Mouse (Mus musculus) testis, postnatal 10 days (tissue): ENCODE results near the gene Gse1.

ENCODE experiments used
- DNase-seq: peaks from one replicate; pipeline ENCODE4 v3.0.0; 2021; ENCODE audit warnings: low spot score

Gene Gse1

DNA sequence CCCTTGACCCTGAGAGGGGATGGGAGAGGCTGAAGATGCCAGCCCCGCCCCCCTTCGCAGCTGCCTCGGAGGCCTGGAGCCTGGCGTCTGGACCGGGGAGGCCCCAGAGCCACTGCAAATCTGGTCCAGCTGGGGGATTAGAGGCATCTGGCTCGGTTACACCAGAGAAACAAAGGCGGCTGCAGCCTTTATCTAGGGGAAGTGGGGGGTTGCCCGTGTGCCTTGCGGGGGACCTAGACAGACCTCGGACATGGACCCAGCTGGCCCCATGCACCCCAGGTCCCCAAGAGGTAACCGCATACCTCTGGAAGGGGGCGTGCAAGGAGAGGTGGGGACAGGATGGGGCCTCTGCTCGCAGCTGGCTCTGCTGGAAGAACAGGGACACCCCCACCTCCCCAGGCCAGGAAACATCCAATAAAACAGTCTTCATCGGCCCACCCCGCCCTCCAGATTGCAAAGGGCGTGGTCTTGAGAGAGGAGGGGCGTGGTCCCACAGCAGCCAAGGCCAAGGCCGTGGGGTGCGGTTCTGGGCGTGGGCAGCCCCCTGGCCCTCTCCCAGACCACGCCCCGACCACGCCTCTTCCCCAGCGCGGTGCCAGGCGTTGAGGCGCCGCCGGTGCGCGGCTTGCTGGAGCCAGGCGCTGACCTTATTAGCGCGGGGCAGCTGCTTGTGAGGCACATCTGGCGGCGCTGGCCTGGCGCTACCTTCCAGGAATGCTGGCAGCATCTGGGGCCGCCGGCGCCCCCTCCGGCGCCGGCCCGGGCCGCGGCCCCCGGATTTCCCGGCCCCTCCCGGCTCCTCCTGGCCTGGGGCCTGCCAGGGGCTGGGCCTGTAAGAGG lies 48.0 kb downstream of the Gse1 start:
- peak; percentile 95 for DNase-seq

DNA sequence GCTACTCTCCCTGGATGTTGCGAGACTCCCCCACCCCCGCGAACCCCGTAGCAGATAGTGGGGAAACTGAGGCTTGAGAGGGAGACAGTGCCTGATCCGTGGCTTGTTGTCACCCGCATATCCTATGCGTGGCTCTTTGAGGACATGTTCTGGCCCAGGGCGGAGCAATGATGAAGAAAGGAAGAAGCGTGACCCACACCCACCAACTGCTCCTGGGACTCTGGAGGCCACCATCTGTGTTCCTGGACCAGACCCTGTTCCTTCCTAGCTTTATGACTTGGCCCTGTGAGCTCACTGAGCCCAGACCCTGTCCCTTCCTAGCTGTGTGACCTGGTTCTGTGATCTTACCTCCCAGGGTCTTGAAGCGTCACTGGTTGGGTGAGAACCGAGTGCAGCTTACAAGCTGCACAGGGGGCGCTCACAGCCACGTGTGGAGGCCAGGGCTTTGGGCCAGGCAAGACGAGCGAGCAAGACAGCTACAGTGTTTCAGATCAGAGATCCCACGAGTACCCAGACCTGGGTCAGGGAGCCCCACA lies 48.7 kb downstream of the Gse1 start:
- DNase-seq: peak; percentile 74

GRCm38 (mm10) chr8:120278009-120278408 lies 49.8 kb downstream of the Gse1 start:
- DNase-seq: no peak

DNA sequence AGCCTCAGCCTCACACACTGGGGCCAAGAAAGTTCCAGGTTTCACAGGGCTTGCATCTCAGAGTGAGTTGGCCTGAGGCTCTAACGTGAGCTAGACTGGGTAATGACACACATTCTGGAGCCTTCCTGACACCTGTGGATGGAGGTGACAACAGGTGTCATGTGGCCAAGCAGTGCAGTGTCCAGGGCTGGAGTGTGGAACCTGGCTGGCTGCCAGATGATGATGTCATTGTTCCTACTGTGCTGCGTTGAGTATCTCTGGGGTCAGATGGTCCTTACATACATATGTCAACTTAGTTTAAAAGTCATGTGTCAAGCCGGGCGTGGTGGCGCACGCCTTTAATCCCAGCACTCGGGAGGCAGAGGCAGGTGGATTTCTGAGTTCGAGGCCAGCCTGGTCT lies 51.2 kb downstream of the Gse1 start:
- DNase-seq: peak; percentile 73

DNA sequence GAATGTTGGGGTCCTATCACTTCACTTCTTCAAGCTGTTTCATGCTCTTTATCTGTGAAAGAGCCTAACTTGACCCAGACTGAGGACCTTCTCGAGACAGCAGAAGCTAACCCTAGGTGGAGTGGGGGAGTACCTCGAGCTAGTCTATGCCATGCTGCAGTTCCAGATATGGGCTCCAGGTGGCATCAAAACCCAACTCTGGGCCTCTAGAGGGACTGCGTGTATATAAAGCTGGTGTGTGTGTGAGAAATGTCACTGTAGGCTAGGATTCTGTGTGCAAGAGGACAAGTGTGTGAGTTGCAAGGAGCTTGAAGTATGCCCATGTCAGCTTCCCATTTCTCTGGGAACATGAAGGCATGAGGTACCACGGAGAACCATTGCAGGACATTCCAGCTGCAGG lies 53.2 kb downstream of the Gse1 start:
- DNase-seq: peak; percentile 86

GRCm38 (mm10) chr8:120282465-120282864 lies 54.2 kb downstream of the Gse1 start:
- DNase-seq: no peak

DNA sequence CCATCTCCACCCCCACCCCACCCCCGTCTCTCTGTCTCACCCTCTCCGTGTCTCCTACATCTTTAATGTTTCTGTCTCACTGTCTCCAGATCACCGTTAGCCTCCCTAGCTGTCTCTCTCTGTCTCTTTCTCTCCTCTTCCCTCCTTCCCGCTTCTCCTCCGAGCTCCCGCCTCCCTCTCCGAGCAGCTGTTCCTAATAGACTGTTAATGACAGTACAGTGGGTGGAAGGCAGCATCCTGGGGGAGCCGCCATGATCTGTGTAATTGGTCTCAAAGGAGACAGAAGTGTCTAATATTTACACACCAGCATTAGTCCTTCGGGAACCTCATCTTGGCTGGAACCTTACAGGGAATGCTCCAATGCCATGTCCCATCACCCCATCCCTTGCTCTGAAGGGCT lies 56.0 kb downstream of the Gse1 start:
- no peak for DNase-seq

GRCm38 (mm10) chr8:120285033-120285432 lies 56.8 kb downstream of the Gse1 start:
- no peak for DNase-seq

- no peak for DNase-seq
Measured at GRCm38 (mm10) chr8:120285878-120286277, 57.6 kb downstream of the Gse1 start.

DNA sequence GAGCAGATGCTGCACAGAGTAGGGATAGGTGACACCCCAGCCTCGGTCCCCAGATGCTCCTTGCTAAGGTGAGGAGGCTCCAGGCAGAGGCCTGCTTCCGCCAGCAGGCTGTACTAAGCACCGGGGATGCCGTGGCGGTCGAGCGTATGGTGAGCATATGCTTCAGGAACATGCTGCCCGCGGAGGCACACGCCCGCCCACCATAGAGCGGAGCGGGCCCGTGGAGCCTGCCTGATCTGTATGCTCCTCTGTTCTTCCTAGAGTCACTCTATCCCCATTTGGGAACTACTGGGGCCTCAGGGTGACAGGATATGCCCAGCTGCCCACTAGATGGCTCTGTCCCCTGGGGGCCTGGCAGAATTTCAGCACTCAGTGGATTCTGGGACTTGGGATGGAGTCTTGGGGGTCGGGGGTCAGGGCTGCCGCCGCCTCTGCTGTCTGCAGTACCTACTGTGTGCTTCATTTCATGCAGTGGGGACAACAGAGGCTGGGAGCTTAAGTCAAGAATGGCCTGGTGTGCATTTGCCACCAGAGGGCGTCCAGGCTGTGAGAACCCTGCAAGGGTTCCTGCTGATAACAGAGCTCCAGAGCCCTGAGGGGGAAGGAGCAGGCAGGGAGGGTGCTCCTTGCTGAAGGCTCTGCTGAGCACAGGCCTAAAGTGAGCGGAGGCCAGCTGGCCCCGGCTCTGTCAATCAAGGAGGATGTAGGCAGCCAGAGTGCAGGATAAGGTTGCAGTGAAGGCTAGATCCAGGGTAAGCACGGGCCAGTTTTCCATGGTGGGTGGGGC lies 60.1 kb downstream of the Gse1 start:
- DNase-seq: peak; percentile 82

- no peak for DNase-seq
Measured at GRCm38 (mm10) chr8:120289191-120289590, 60.9 kb downstream of the Gse1 start.

DNA sequence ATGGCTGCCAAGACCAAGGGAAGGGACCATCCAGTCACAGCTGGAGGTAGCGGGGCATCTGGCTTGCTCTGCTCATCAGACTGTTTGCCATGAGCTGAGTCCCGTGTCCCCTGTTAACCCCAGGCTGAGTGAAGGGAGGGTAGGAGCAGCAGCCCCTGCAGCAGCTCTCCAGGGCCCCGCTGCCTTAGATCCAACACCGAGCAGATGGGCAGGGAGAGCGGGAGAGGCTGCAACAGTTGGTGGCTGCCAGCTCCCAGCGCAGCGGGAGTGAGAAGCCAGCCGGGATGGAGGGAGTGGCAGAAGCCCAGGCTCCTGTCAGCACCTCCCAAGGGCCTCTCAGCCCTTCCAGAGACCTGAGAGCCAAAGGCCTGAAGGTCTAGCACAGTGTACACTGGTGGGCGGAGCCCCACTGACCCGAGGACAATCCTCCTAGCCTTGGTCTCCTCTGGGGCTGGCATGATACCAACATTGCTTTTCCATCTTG lies 61.5 kb downstream of the Gse1 start:
- no peak for DNase-seq

GRCm38 (mm10) chr8:120290614-120291013 lies 62.4 kb downstream of the Gse1 start:
- no peak for DNase-seq

GRCm38 (mm10) chr8:120291650-120292049 lies 63.4 kb downstream of the Gse1 start:
- DNase-seq: no peak

GRCm38 (mm10) chr8:120292316-120293107 lies 64.3 kb downstream of the Gse1 start:
- DNase-seq: no peak

DNA sequence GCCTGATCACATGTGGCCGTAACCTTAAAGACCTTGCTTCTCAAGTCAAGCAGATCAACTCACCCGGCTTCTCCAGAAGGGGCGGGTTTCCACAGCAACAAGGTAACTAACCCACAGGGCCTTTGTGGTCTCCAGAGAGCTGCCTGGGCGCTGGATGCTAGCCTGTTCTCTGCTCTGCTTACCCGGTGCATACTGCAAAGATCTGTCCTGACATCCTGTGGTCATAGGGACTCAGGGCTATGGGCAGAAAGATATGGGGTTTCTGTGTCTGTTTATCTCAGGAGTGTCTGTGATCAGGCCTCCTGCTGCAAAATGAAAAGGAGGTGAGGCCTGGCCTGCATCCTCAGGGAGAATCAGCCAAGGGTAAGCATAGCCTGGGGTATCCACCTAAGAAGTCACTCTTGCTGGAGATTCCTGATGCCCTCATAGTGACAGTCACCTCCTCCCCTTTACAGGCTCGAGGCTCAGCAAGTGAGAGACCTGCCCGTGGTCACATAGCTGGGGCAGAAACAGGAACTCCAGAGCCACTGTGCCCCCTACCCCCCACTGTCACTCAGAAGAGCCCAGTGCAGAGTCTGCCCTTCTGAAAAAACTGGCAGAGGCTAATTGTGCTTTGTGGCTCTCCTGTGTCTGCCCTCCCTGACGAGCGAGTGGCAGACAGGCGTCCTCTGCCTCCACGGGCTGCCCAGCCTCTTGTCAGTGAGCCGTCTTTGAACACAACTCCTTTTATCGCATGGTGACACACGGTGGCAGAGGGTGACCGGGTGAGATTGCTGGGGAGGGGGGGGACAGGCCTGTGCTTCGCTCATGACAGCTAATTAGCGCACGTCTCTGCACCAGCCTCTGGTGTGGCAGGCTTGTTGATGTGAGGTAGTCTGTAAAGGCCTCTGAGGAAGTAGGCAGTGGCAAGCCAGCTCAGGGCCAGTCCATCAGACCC lies 65.4 kb downstream of the Gse1 start:
- no peak for DNase-seq

DNA sequence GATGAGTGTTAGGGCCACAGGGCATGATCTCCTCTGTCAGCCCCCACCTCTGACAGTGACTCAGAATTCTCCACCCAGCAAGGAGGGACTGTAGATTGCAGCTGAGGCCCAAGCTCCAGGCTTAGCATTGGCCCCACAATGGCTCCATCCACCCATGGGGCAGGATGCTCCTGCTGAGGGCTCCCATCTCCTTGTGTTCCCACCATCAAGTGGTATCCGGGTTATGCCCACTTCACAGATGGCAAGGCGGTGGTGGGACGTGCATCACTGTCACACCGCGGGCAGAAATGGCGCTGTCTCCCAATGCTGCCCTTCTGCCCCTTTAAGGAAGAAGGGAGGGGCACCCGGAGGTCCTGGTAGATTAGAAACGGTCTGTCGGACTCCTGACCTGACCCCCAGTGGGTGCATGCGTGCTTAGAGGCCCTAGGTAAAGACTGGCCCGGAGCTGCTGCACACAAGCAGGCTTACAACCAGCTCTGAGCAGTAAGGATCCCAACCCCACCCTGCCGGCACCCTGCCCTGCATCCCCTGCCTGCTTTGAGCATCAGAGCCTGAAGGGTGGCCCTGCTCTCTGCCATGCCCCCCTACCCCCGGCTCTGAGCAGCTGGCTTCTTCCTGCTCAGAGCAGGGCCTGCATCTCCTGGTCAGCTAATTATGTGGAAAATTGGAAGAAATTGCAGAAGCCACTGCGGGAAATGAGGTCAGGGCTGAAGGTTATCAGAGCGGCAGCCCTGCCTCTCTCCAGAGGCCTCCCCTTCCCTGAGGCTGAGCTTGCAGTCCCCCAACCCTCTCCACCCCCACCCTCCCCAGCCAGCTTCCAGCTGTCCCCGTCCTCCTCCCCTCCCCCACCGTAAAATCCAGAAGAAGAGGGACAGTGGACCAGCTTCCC lies 67.0 kb downstream of the Gse1 start:
- DNase-seq: no peak

GRCm38 (mm10) chr8:120297000-120297399 lies 68.7 kb downstream of the Gse1 start:
- DNase-seq: no peak

DNA sequence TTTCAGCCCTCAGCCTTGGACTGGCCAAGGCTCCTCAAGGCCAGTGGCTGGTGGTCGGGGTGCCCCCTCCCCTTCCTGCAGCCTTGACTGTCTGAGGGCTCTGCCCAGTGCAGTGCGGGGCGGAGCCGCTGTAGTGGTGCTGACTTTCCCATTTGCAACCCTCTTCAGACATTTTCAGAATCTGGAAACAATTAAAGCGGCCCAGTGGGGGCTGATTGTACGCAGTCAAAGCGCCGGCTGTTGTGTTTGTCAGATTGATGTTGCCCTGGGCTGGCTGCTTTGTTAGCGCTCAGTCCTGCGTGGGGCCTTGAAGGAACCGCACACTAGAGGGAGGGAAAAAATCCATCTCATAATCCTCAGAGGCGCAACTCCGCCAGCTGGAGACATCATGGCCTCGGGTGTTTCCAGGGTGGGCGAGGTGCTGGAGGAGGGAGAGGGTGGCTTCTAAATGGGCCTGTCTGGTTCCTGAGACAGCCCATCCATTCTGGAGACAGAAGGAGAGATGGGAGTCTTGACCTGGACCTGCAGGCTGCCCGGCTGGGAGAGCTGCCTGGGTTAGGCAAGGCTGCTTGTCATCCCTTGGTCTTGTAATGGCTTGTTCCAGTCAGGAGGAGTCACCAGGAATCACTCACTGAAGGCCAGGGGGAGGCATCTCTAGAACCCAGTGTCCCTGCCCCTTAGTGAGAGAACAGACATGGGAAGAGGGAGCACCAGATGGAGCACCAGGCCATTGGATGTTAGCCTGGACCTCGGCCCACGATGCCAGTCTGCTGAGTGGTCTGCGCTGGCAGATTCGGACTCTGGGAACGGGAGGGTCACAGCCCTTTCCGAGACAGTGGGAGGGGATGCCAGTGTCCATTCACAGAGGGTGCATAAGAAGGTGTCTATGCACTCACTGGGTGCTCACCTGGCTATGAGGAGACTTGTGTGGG lies 70.6 kb downstream of the Gse1 start:
- DNase-seq: no peak
